Mouse (Mus musculus) T-helper 17 cell (primary cell): ENCODE measurements around the gene N4bp2l2.
"Not testable (repeated sequence)": the region's sequence is repeated elsewhere in the genome, so short reads cannot be mapped to it uniquely, and the experiment has no call there.

Experiments used
- in situ Hi-C, 2 experiments: fragments of 300-600 bp; cut with MboI, MseI; formaldehyde crosslinking; loops; 1 replicate in 1 of 2; 2 replicates in 1 of 2; pipeline ENCODE4 v1.15.1; 2025; ENCODE audit warnings: high pct_unique_total_duplicates in 2 of 2

Gene N4bp2l2

DNA sequence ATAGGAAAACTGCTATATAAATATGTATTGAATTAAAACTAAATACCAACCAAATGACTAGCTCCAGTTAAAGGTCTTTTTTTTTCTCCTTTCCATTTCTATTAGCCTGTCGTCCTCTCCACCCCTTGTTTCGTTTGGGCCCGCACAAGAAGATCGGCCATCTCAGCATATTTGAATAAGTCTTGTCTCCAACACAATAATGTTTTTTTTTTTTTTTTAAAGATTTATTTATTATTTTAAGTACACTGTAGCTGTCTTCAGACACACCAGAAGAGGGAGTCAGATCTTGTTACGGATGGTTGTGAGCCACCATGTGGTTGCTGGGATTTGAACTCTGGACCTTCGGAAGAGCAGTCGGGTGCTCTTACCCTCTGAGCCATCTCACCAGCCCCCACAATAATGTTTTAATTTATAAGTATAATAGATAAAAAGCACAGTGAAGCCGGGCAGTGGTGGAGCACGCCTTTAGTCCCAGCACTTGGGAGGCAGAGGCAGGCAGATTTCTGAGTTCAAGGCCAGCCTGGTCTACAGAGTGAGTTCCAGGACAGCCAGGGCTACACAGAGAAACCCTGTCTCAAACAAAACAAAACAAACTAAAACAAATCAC lies at the start of gene N4bp2l2:
Gene N4bp2l2, minus strand, starts transcription at position 51 of the 607 bp plus-strand sequence.
- in situ Hi-C loops: loop anchor here in 1 of 2 experiments (5.0 kb wide), 1 partner anchor 144 kb away; the partner anchor contains the start of gene Brca2

DNA sequence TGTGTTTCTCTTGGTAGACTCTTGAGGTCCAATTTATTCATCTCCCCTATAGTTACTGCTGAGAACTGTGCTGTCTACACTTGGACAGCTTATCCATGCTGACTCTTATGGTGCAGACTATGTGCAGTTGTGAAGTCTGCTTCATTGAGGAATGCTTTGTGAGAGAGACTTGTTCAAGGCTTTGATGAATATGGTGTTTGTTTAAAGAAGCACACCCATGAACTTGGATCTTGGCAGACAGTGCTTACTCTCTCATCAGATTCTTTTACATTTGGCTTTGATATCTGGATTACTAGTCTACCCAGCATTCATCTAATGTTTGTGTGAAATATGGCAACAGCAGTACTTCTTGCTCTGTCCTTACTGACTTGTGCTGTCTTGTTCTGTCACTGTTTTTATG lies 47.4 kb upstream of the N4bp2l2 start:
- in situ Hi-C loops: no loop called here

DNA sequence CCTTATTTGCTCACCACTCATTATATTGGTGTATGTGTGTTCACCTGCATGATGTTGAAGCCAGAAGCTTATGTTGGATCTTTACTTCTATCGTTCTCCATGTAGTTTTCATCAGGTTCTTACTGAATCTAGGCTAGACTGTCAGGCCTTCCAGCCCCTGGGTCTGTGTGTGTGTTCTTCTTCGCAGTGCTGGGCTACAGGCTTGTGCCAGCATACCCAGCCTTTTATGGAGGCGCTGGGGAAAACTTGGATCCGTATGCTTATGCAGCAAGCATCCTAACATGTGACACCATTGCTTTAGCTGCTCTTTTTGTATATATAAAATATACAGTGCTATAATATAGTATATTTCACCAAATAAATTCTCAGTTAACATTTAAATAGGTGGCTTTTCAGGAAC lies 45.5 kb upstream of the N4bp2l2 start:
- in situ Hi-C loops: no loop called here

DNA sequence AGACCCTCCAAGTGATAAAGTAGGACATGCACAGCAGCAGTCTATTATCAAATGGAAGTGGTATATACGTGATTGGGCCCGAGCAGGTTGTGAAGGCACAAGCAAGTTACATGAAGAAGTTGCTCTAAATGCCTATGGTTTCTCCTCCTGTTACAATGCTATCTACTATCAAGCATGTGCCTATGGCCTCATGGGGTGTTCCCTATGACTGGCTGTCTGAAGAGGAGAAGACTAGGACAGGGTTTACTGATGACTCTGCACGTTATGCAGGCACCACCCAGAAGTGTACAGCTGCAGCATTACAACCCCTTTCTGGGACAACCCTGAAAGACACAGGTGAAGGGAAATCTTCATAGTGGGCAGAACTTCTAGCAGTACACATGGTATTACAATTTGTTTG lies 41.2 kb upstream of the N4bp2l2 start:
- in situ Hi-C loops: not testable (repeated sequence)

DNA sequence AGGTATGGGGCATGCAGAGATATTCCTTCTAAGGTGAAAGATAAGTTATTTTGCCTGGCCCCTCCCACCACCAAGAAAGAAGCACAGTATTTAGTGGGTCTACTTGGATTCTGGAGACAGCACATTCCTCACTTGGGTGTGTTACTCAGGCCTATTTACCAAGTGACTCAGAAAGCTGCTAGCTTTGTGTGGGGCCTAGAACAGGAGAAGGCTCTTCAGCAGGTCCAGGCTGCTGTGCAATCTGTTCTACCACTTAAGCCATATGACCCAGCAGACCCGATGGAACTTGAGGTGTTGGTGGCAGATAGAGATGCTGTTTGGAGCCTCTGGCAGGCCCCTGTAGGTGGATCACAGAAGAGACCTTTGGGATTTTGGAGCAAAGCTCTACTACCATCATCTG lies 40.7 kb upstream of the N4bp2l2 start:
- in situ Hi-C loops: not testable (repeated sequence)

DNA sequence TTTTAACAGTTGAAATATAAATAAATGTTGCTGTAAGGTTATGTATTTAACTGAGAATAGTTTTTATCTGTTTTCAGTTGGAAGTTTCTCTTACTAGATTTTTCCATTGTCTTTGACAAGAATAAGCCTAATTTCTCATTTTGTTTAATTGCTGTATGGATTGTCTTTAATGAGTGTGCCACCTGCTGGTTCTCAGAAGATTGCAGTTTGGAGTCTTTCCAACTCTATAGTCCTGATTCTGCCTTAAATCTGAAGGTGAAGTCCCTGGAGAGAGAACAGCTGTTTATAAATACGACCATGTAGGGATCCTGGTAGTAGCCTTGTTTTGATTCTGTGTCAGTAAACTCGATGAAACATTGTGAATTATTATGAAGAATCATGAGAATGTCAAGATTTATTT lies 36.7 kb upstream of the N4bp2l2 start:
- in situ Hi-C loops: no loop called here

DNA sequence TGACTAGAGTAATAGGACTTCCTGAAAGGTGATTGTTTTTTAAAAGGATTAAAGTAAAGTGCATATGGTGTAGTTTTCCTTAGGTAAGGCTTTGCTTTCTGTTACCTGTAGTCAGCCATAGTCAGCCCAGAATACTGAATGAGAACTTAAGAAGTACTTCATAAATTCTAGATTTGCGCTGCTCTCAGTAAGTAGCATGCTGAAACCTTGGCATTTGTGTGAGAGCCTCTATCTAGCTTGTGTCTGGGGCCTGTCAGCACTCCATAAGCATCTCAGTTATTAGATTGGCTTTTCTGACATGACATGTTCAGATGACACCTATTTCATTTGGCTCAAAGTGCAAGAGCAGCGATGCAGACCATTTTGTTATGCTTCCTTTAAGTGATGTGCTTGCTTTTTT lies 27.3 kb upstream of the N4bp2l2 start:
- in situ Hi-C loops: no loop called here

DNA sequence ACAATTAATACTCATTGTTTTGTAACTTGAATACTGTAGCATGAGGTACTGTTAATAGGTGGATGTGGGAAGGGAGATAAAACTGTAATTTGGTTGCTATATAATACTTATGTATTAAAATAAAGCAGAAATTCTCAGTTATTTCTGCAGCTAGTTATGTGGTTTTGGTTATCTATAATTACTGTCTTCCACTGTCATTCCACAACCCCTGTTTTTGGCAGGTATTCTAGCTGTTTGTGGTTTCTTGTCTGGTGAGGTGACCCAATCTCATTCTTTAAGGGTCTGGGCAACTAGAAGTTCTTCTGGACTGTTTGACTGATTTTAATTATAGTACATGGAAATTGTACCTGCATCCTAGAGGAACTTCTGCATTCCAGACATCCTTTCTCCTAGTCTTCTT lies 24.7 kb upstream of the N4bp2l2 start:
- in situ Hi-C loops: no loop called here

DNA sequence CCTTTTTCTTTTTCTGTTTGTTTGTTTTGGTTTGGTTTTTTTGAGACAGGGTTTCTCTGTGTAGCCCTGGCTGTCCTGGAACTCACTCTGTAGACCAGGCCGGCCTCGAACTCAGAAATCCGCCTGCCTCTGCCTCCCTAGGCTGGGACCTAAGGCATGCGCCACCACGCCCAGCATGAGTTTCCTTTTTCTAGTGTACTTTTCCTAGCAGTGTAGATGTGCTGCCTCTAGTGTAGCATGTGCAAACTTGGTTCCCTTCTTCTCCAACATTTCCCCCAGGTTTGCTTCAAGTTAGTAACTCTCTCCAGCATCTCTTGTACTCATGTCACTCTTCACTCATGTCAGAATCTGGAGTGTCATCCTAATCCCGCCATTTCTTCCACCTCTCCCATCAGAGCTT lies 16.9 kb upstream of the N4bp2l2 start:
- in situ Hi-C loops: not testable (repeated sequence)

DNA sequence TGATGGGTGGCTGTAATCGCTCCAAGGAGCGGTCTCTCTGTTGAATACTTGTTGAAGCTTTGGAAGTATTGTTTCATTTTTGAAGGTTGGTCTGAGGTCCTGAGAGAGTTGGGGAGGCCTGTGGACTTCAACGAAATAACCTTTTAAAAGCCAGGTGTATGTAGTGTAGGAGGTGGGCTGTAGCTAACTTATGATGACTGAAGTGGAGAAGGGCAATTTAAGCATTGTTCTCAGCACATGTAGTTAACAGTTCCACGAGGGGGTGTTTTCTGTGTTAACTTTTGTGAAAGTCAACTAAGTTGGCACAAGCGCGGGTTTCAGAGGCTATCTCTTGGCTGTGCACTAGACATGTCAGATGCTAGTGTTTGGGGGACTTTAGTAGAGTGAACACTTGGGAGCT lies 8.9 kb upstream of the N4bp2l2 start:
- in situ Hi-C loops: loop anchor here (5.0 kb wide), 3 partner anchors 153 to 697 kb away; partner anchors contain the start of gene Brca2 (in 1 of the 2)

DNA sequence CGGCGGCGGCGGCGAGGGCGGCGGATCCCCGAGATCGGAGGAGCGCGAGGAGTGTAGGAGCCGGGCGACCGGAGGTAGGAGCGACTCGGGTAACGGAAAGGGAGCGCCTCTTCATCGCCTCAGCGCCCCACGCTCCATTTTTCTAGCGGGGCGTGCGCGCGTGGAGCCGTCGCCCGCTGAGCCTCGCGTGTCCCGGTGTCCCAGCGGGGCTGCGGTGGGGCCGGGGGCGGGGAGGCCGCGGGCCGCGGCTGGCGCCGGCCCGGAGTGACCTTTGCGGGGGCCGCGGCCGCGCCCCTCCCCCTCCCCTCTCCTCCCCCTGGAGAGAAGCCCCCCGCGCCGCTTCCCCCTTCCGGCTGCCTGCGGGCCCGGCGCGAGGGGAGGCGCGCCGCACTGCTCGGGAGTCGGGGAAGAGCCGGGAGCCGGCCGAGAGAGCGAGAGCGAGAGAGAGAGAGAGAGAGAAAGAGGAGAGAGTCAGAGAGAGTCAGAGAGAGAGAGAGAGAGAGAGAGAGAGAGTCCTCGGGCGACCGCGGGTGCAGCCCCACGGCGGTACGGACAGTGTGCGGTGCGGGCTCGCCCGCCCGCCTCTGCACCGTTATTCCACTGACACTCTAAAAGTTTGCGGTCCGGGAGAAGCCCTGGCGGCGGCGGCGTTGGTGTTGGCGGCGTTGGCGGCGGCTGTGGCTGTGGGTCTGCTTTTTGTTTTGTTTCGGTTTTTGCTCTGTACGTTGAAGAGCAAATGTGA lies 8.1 kb upstream of the N4bp2l2 start:
- in situ Hi-C loops: loop anchor here (5.0 kb wide), 3 partner anchors 152 to 698 kb away; partner anchors contain the start of gene Brca2 (in 1 of the 2)

DNA sequence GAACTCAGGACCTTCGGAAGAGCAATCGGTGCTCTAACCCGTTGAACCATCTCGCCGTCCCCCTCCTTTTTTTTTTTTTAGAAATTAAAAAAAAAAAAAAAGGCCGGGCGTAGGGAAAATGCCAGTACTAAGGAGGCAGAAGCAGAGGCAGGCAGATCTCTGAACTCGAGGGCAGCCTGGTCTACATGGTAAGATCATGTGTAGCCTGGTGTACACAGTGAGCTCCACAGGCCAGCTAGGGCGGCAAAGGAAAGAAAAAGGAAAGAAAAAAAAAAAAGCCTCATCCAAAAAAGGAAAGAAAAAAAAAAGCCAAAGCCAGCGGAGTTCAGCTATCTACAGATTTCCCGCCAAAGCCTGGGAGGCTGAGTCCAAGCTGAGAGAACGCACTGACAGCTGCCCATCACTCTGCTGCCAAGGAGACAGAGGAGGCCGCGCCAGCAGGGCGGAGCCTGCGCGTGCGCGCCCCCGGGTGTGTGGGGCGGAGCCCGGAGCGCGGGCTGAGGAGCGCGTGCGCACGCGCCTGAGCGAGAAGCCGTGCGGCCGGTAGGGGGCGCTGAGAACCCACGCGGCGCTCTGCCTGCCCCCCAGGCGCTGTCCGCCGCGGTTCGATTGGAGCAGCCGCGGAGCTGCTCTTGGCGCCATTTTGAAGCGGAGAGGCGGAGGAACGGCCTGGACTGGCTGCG lies 7.3 kb upstream of the N4bp2l2 start, which contains the start of gene Pds5b:
Gene Pds5b, plus strand, starts transcription at position 587 of the 683 bp plus-strand sequence.
- in situ Hi-C loops: loop anchor here (5.0 kb wide), 3 partner anchors 151 to 699 kb away; partner anchors contain the start of gene Brca2 (in 1 of the 2)

DNA sequence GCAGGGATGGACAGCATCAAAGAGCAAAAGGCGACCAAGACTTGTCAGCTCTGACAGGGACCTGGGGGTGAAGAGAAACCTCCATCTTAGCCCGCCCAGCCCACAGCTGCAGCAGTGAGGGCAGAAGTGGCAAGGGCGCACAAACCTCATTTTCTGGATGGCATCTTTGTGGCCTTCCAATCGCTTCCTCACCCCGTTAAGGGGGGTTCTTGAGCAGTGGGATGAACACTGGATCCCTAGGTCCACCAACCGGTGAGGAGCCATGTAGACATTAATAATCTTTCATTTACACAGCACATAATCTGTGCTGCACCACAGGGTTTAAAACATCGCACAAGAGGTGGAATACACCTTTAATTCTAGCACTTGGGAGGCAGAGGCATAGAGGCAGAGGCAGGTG lies 6.4 kb upstream of the N4bp2l2 start:
- in situ Hi-C loops: loop anchor here (5.0 kb wide), 3 partner anchors 150 to 700 kb away; partner anchors contain the start of gene Brca2 (in 1 of the 2)

DNA sequence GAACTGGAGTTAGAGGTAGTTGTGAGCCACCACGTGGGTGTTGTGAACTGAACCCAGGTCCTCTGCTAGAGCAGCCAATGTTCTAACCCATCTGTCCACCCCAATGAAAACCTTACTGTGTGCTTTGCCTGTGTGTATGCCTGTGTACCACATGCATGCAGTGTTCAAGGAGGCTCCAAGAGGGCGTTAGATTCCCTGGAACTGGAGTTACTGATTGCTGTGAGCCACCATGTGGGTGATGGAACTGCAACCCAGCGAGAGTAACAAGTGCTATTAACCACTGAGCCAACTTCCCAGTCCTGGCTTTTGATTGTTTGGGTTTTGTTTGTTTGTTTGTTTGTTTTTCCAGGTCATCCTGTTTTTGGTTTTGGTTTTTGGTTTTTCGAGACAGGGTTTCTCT lies 2.7 kb upstream of the N4bp2l2 start:
- in situ Hi-C loops: loop anchor here in 1 of 2 experiments (5.0 kb wide), 1 partner anchor 146 kb away; the partner anchor contains the start of gene Brca2

DNA sequence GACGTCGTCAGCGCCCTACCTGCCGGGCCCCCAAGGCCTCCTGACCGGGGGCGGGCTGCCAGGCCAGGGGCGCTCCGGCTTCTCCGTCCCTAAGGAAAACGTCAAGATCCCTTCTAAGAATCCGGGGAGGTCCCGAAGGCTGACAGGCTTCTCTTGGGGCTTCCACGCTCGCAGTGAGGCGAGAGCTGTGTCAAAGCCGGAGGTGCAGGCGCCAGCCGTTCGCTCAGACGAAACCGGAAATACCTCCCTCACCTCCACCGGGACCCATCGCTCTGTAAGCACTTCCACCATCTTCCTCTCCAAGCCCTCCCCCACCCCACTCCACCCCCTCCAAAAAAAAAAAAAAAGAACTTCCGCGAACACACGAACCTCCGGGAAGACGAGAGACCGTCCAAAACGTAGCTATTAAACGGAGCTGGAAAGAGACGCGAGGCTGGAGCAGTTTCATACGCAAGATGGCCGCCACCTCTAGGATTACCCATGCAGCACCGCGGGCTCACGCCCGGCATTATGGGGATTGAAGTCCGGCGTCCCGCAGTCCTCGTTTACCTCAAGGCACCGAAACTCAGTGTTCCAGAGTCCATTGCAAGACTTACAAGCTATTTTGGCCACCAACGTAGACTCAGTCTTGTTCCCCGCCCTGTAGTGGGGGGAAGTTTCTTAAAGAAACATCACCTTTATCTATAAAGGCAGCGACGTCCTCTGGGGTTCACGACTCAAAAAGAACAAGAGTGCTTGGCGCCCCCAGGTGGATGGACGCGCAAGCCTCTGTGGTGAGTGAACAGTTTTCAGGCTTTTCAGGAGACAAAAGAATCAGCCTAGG lies 640 bp downstream of the N4bp2l2 start:
- in situ Hi-C loops: loop anchor here in 1 of 2 experiments (5.0 kb wide), 1 partner anchor 143 kb away; the partner anchor contains the start of gene Brca2

DNA sequence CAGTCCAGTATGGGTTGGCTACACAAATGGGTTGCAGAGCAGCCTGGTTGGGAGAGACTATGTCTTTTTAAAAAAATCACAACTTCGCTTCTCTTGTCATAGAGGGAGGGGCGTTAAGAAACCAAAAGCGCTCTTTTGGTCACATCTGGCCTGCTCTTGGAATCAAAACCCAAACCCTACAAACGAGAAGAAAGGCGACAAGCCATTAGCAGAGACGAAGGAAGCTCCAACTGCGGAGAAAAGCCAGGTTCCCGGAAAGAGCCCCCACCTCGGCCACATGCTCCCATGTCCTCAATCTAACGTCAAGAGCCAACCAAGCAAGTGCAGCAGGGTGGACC lies 1.2 kb downstream of the N4bp2l2 start:
- in situ Hi-C loops: loop anchor here in 1 of 2 experiments (5.0 kb wide), 1 partner anchor 142 kb away; the partner anchor contains the start of gene Brca2

DNA sequence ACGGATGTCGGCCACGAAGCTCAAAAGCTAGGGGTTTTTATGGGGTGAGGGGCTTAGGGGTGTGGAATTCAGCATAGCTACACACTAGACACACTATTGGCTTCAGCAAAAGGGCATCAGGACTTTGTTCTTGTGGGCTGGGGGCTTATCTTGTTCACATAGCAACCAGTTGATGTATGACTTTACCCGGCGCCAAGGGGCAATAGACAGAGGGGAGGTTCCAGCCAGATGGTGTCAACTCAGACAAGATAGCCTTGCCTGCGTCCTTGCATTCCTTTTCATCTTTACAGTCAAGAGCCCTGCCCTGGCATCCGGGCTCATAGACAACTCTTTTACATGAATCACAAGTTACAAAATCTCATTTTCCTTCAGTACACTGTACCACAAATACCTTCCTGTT lies 2.1 kb downstream of the N4bp2l2 start:
- in situ Hi-C loops: not testable (repeated sequence)

DNA sequence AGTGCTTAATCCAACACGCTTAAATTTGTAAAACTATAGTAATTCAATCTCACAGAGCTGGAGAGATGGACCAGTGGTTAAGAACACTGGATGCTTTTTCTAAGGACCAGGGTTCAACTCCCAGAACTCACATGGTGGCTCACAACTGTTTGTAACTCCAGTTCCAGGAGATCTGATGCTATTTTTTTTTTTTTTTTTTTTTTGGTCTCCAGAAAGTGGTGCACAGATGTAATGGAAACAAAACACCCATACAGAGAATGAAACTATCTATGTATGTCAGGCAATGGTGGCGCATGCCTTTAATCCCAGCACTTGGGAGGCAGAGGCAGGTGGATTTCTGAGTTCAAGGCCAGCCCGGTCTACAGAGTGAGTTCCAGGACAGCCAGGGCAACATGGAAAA lies 5.7 kb downstream of the N4bp2l2 start:
- in situ Hi-C loops: not testable (repeated sequence)

DNA sequence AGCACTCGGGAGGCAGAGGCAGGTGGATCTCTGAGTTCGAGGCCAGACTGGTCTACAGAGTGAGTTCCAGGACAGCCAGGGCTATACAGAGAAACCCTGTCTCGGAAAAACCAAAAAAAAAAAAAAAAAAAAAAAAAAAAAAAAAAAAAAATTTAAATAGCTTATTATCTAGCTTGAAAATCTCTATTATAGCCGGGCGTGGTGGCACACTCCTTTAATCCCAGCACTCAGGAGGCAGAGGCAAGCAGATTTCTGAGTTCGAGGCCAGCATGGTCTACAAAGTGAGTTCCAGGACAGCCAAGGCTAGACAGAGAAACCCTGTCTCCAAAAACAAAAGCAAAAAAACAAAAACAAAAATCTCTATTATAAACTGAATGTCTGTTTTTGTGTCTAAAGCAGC lies 6.6 kb downstream of the N4bp2l2 start:
- in situ Hi-C loops: loop anchor here in 1 of 2 experiments (5.0 kb wide), 1 partner anchor 52 kb away; no protein-coding TSS in a partner anchor

DNA sequence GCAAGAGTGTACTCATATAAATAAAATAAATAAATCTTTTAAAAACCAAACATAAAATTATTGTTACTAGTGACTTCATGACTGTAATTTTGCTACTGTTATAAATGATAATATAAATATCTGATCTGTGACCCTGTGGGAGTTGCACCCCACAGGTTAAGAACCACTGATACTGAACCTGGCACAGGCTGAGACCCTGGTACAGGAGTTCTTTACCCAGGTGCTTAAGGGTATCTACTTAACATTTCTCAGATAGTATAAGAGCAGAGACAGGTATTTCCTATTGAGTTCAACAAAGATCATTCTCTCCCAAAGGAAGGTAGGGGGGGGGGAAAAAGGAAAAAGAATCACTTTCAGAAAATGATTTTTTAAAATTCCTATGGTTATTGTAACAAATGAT lies 11.4 kb downstream of the N4bp2l2 start:
- in situ Hi-C loops: no loop called here

DNA sequence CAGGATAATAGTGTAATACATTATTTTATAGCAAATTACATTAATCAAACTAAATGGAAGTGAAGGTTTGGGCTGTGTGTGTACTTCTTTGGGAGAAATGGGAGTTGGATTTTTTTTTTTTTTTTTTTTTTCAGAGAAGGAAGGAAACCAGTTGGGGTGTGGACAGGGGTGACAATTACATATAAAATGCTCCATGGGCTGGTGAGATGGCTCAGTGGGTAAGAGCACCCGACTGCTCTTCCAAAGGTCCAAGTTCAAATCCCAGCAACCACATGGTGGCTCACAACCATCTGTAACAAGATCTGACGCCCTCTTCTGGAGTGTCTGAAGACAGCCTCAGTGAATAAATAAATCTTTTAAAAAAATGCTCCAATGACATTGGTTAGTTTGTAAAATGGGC lies 13.4 kb downstream of the N4bp2l2 start:
- in situ Hi-C loops: no loop called here
